In the genomic region with DNA sequence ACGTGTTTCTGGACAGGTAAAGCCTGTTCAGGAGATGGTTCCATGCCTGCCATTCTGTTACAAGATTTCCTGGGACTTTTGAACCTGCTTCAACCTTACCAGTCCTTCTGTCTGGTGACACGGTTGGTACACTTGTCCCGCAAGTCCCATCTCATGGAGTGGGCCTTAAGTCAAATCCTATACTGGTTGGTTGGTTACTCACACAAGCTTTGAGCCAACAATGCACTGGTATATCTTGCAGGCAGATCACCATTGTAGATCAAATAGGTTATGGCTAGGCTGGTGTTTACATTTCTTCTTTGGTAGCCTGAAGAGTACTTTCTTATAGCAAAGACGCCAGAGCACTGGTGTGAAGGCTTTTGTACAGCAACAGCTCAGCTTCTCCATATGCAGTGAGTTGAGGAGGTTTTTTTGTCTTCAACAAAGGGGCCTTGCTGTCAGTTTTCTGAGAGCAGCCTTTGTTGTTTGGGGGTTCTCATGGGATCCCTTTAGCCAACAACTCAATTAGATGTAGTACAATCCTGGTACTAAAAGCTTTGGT, we compare ENCODE assay signal across 10 mouse cellular contexts. TPM values are rescaled to one million over a fixed set of nuclear protein-coding genes. Genes with fewer than 3 reads are reported as not detected.
DNase-seq lines count a peak whose midpoint lies in the region; ATAC-seq lines count a peak whose summit lies in the region.
"Had no signal": no experiment of that assay in that cellular context is flagged by ENCODE, and none has a peak within 500 bp of the region (broad histone marks: within the 10 kb centered on the region; RNA-seq: fewer than 3 reads in every experiment).

No protein-coding gene starts in this region.

- H3K9ac ChIP-seq in heart, embryonic 12.5 days: peak overlapping the region; percentile 11; the same call in 1 of the 2 replicates
- H3K9ac ChIP-seq in hindbrain, embryonic 14.5 days: peak overlapping the region; percentile 72
- H3K9ac ChIP-seq in midbrain, embryonic 12.5 days (replicated peaks): peak overlapping the region; percentile 24

- peaks cover 16% of the 10 kb centered on the region for H3K27me3 ChIP-seq in heart, embryonic 12.5 days (replicated peaks)
- no peaks in the 10 kb centered on the region for H3K27me3 ChIP-seq in hindbrain, embryonic 14.5 days (ENCODE audit: control insufficient read depth, insufficient read depth, low read length)
- H3K27me3 ChIP-seq in midbrain, embryonic 12.5 days: peaks cover 3% of the 10 kb centered on the region; the same call in 1 of the 2 replicates

- no peak overlapping the region for H3K27ac ChIP-seq in heart, embryonic 12.5 days (ENCODE audit: poor library complexity, severe bottlenecking)
- H3K27ac ChIP-seq in brown adipose tissue, adult 24 weeks (replicated peaks; ENCODE audit: low read depth, low read length): no peak overlapping the region
- H3K27ac ChIP-seq in hindbrain, embryonic 14.5 days: peak overlapping the region; percentile 65
- H3K27ac ChIP-seq in midbrain, embryonic 12.5 days (replicated peaks): peak overlapping the region; percentile 15; the same call in 1 of the 2 replicates
- H3K27ac ChIP-seq: macrophage had no signal

- H3K4me1 ChIP-seq in heart, embryonic 12.5 days (replicated peaks): no peaks in the 10 kb centered on the region
- no peaks in the 10 kb centered on the region for H3K4me1 ChIP-seq in brown adipose tissue, adult 24 weeks (ENCODE audit: control insufficient read depth, insufficient read depth, insufficient read length, low read length)
- H3K4me1 ChIP-seq in hindbrain, embryonic 14.5 days (replicated peaks; ENCODE audit: control insufficient read depth, insufficient read depth, low read length): no peaks in the 10 kb centered on the region
- no peaks in the 10 kb centered on the region for H3K4me1 ChIP-seq in midbrain, embryonic 12.5 days

- no peaks in the 10 kb centered on the region for H3K9me3 ChIP-seq in heart, embryonic 12.5 days (replicated peaks)
- no peaks in the 10 kb centered on the region for H3K9me3 ChIP-seq in hindbrain, embryonic 14.5 days (ENCODE audit: control insufficient read depth, low read length)
- no peaks in the 10 kb centered on the region for H3K9me3 ChIP-seq in midbrain, embryonic 12.5 days

- 82% methylated on average over 4 of the region's 4 CpGs for WGBS in heart, embryonic 12.5 days
- WGBS in hindbrain, embryonic 14.5 days: 78% methylated on average over 4 of the region's 4 CpGs
- WGBS in midbrain, embryonic 12.5 days: 72% methylated on average over 4 of the region's 4 CpGs

- DNase-seq in heart, adult 8-10 months (ENCODE audit: low spot score): no peak
- DNase-seq in hindbrain, embryonic 14.5 days (ENCODE audit: low spot score): no peak
- no peak for DNase-seq in natural killer cell, adult 2 months (ENCODE audit: low spot score in 2 of 2)
- no peak for DNase-seq in ovary, adult 18-20 months (ENCODE audit: low spot score)
- DNase-seq in left cerebral cortex, adult 8-10 months (ENCODE audit: low spot score in 2 of 2): no peak
- DNase-seq: gastrocnemius, postnatal 36 days had no signal

- peak overlapping the region; percentile 72 for H3K4me2 ChIP-seq in heart, embryonic 12.5 days
- peak overlapping the region; percentile 74 for H3K4me2 ChIP-seq in hindbrain, embryonic 14.5 days (replicated peaks)
- H3K4me2 ChIP-seq in midbrain, embryonic 12.5 days (replicated peaks): peak overlapping the region; percentile 54

- no peak for ATAC-seq in heart, embryonic 12.5 days (ENCODE audit: insufficient number of reproducible peaks, low FRiP score)
- ATAC-seq in hindbrain, embryonic 14.5 days (ENCODE audit: low FRiP score): no peak; the same call in none of the 2 replicates
- ATAC-seq in midbrain, embryonic 12.5 days (ENCODE audit: low FRiP score, low read depth): peak; percentile 28; the same call in 1 of the 2 replicates

- H3K36me3 ChIP-seq in heart, embryonic 12.5 days: no peaks in the 10 kb centered on the region
- no peaks in the 10 kb centered on the region for H3K36me3 ChIP-seq in hindbrain, embryonic 14.5 days (replicated peaks; ENCODE audit: control insufficient read depth, insufficient read depth)
- no peaks in the 10 kb centered on the region for H3K36me3 ChIP-seq in midbrain, embryonic 12.5 days

- peak overlapping the region; percentile 48 for H3K4me3 ChIP-seq in heart, embryonic 12.5 days
- 0 out of 2 replicates have a peak overlapping the region, but pooled peaks have one; percentile 0 for H3K4me3 ChIP-seq in brown adipose tissue, adult 24 weeks (ENCODE audit: insufficient read depth, low read depth, low read length)
- peak overlapping the region; percentile 42 for H3K4me3 ChIP-seq in hindbrain, embryonic 14.5 days (replicated peaks; ENCODE audit: low read length)
- H3K4me3 ChIP-seq in midbrain, embryonic 12.5 days: peak overlapping the region; percentile 37

RNA-seq across cellular contexts. Expression of gene Uqcrc2, which starts 37.7 kb away (rescaled TPM):
- 409 and 430 TPM in 2 replicates for polyA plus RNA-seq in heart, embryonic 12.5 days (2016; fragmentation: Nextera tagmentation; extraction: Ambion mirVana)
- 1,000 to 10,000 TPM; 1,123 to 1,294 (median 1,155) TPM for total RNA-seq in heart, adult 8-10 months (2022)
- 1,707 and 1,711 TPM in 2 replicates for polyA plus RNA-seq in brown adipose tissue, adult 24 weeks (2012; ENCODE audit: insufficient read depth, insufficient read length, missing spikeins)
- 249 and 268 TPM in 2 replicates for polyA plus RNA-seq in hindbrain, embryonic 14.5 days (2014; fragmentation: Nextera tagmentation; extraction: Ambion mirVana)
- 169 and 175 TPM in 2 replicates for polyA plus RNA-seq in midbrain, embryonic 12.5 days (2016; fragmentation: Nextera tagmentation; extraction: Ambion mirVana)
- total RNA-seq in left cerebral cortex, adult 8-10 months (2022): 100 to 1,000 TPM; 248 to 256 (median 249) TPM

Comparison
In these comparisons a context has a peak if more than half of its experiments do, and no peak if none do; other contexts are left out.
1. H3K27ac ChIP-seq: peak in hindbrain, embryonic 14.5 days (single experiment) and midbrain, embryonic 12.5 days (single experiment); none in heart, embryonic 12.5 days (single experiment) and brown adipose tissue, adult 24 weeks (single experiment).
2. H3K9ac ChIP-seq: peak in every context shown above with its lines; median percentile 72 in hindbrain, embryonic 14.5 days; 24 in midbrain, embryonic 12.5 days; 11 in heart, embryonic 12.5 days.
3. Peak in every context shown above with its lines, with median percentiles within 50 percentile points of each other: H3K4me2 ChIP-seq and H3K4me3 ChIP-seq.